Mouse (Mus musculus) adrenal gland, postnatal 25 days (tissue): ENCODE data around the gene Larp1. TPM values are rescaled to one million over a fixed set of nuclear protein-coding genes. Genes with fewer than 3 reads are reported as not detected.
"Not testable (repeated sequence)": the region's sequence is repeated elsewhere in the genome, so short reads cannot be mapped to it uniquely, and the experiment has no call there.

Experiments used
- DNase-seq: peaks from one replicate; pipeline ENCODE4 v3.0.0; 2021; ENCODE audit warnings: mixed read lengths
- total RNA-seq: library from RNA; stranded (reverse); gene quantifications from 2 replicates; pipeline ENCODE4 v1.2.3, GENCODE M21; 2021

Gene Larp1
- total RNA-seq, 1 experiment from 2014 or later: 103 TPM

GRCm38 (mm10) chr11:58028981-58029380 is 20.1 kb downstream of the Larp1 start:
- DNase-seq: no peak

GRCm38 (mm10) chr11:58029869-58030268 is 21.0 kb downstream of the Larp1 start:
- no peak for DNase-seq

GRCm38 (mm10) chr11:58031176-58031575 is 22.3 kb downstream of the Larp1 start:
- DNase-seq: no peak

- DNase-seq: no peak
Observed at GRCm38 (mm10) chr11:58033635-58034034, 24.8 kb downstream of the Larp1 start.

GRCm38 (mm10) chr11:58039027-58039426 is 30.2 kb downstream of the Larp1 start:
- DNase-seq: no peak

GRCm38 (mm10) chr11:58042861-58043431 is 34.1 kb downstream of the Larp1 start:
- DNase-seq: no peak

- no peak for DNase-seq
Observed at GRCm38 (mm10) chr11:58046438-58046837, 37.6 kb downstream of the Larp1 start.

GRCm38 (mm10) chr11:58057455-58057854 is 48.6 kb downstream of the Larp1 start:
- peak; percentile 57 for DNase-seq

GRCm38 (mm10) chr11:58059752-58060151 is 50.9 kb downstream of the Larp1 start:
- peak; percentile 55 for DNase-seq

GRCm38 (mm10) chr11:58061218-58061617 is 52.4 kb downstream of the Larp1 start:
- DNase-seq: not testable (repeated sequence)

GRCm38 (mm10) chr11:58062586-58062985 is 53.7 kb downstream of the Larp1 start:
- no peak for DNase-seq

- DNase-seq: no peak
Observed at GRCm38 (mm10) chr11:58065025-58065424, 56.2 kb downstream of the Larp1 start.

GRCm38 (mm10) chr11:58072978-58073377 is 64.1 kb downstream of the Larp1 start:
- DNase-seq: no peak

- DNase-seq: no peak
Observed at GRCm38 (mm10) chr11:58077270-58077669, 68.4 kb downstream of the Larp1 start.

GRCm38 (mm10) chr11:58081716-58082115 is 72.9 kb downstream of the Larp1 start:
- DNase-seq: no peak

GRCm38 (mm10) chr11:58092541-58092940 is 83.7 kb downstream of the Larp1 start:
- no peak for DNase-seq

GRCm38 (mm10) chr11:58093021-58093528 is 84.2 kb downstream of the Larp1 start, which contains the start of gene Gm12248:
Gm12248 (minus strand) TSS chr11:58093134.
- peak; percentile 36 for DNase-seq

GRCm38 (mm10) chr11:58094766-58095165 is 85.9 kb downstream of the Larp1 start:
- DNase-seq: no peak

GRCm38 (mm10) chr11:58095561-58095960 is 86.7 kb downstream of the Larp1 start:
- no peak for DNase-seq

GRCm38 (mm10) chr11:58096160-58096559 is 87.3 kb downstream of the Larp1 start:
- no peak for DNase-seq

GRCm38 (mm10) chr11:58096821-58097620 is 88.2 kb downstream of the Larp1 start:
- no peak for DNase-seq

GRCm38 (mm10) chr11:58097621-58098365 is 88.9 kb downstream of the Larp1 start:
- DNase-seq: peak; percentile 11

- DNase-seq: not testable (repeated sequence)
Observed at GRCm38 (mm10) chr11:58098366-58098720, 89.5 kb downstream of the Larp1 start.
